Mouse (Mus musculus): ENCODE results near the gene Corin.

Gene Corin

GRCm38 (mm10) chr5:72441181-72441580, 63.1 kb downstream of the Corin start:
- DNase-seq, result no peak

GRCm38 (mm10) chr5:72435085-72435484, 69.2 kb downstream of the Corin start:
- no peak for DNase-seq

GRCm38 (mm10) chr5:72431856-72432255, 72.4 kb downstream of the Corin start:
- no peak for DNase-seq

GRCm38 (mm10) chr5:72427556-72427955, 76.7 kb downstream of the Corin start:
- no peak for DNase-seq

GRCm38 (mm10) chr5:72425342-72426010, 78.8 kb downstream of the Corin start:
- DNase-seq, result no peak

GRCm38 (mm10) chr5:72411874-72412329, 92.4 kb downstream of the Corin start:
- no peak for DNase-seq

GRCm38 (mm10) chr5:72410841-72411240, 93.4 kb downstream of the Corin start:
- DNase-seq, result no peak

- no peak for DNase-seq
These were observed 100.9 kb downstream of the Corin start for GRCm38 (mm10) chr5:72403376-72403775.

GRCm38 (mm10) chr5:72402913-72403312, 101.4 kb downstream of the Corin start:
- DNase-seq, result no peak

GRCm38 (mm10) chr5:72401778-72402177, 102.5 kb downstream of the Corin start:
- no peak for DNase-seq

GRCm38 (mm10) chr5:72401251-72401650, 103.0 kb downstream of the Corin start:
- no peak for DNase-seq

GRCm38 (mm10) chr5:72382148-72382547, 122.1 kb downstream of the Corin start:
- no peak for DNase-seq

GRCm38 (mm10) chr5:72380616-72381015, 123.7 kb downstream of the Corin start:
- DNase-seq, result no peak

- DNase-seq, result no peak
These were observed 136.3 kb downstream of the Corin start for GRCm38 (mm10) chr5:72368004-72368403.

- DNase-seq, result no peak
These were observed 138.5 kb downstream of the Corin start for GRCm38 (mm10) chr5:72365801-72366200.

- DNase-seq, result no peak
These were observed 140.4 kb downstream of the Corin start for GRCm38 (mm10) chr5:72363838-72364237.

GRCm38 (mm10) chr5:72353746-72354145, 150.5 kb downstream of the Corin start:
- no peak for DNase-seq

- peak; percentile 25 to 51 for DNase-seq
These were observed 154.1 kb downstream of the Corin start for GRCm38 (mm10) chr5:72350081-72350758.

- DNase-seq, result no peak
These were observed 155.7 kb downstream of the Corin start for GRCm38 (mm10) chr5:72348591-72348990.

GRCm38 (mm10) chr5:72335873-72336272, 168.4 kb downstream of the Corin start:
- DNase-seq, result no peak

- no peak for DNase-seq
These were observed 171.4 kb downstream of the Corin start for GRCm38 (mm10) chr5:72332901-72333300.

- peak in 1 of 2 experiments; percentile 6 for DNase-seq
These were observed 173.1 kb downstream of the Corin start for GRCm38 (mm10) chr5:72331217-72331616.

- no peak for DNase-seq
These were observed 173.6 kb downstream of the Corin start for GRCm38 (mm10) chr5:72330648-72331047.

GRCm38 (mm10) chr5:72329453-72329852, 174.8 kb downstream of the Corin start:
- no peak for DNase-seq
